Mouse (Mus musculus) MN1 (cell line): ENCODE measurements at regions not wholly inside any gene's neighbourhood (a gene's known extent, or its start where the extent isn't known, plus 50 kb on each side); places are given as distances from the start of the nearest gene placed in this dataset.

ENCODE experiments used
- DNase-seq: peaks from one replicate; pipeline ENCODE4 v3.0.0-alpha.2; 2016; ENCODE audit warnings: low spot score

GRCm38 (mm10) chr15:15329796-15330195 lies 1398.8 kb upstream of the Cdh9 start:
- DNase-seq = peak; percentile 11

DNA sequence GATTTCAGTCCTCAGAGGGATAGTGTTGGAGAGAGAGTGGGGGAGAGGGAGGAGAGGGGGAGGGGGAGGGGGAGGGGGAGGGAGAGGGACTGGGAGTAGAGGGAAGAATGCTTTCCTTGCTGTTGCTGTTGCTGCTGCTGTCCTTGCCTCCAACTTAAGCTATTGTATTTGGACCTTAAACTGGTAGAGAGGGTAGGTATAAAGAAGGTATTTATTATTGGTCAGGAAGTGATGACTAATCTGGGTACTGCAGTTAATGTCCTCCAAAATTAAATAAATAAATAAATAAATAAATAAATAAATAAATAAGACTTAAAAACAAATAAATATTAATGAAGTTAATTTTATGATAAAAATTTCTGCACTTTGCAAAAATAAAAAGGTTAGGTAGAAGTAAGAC lies 1396.6 kb upstream of the Cdh9 start:
- DNase-seq = no peak

- DNase-seq = no peak
These were observed 1366.7 kb upstream of the Cdh9 start for GRCm38 (mm10) chr15:15361841-15362240.

DNA sequence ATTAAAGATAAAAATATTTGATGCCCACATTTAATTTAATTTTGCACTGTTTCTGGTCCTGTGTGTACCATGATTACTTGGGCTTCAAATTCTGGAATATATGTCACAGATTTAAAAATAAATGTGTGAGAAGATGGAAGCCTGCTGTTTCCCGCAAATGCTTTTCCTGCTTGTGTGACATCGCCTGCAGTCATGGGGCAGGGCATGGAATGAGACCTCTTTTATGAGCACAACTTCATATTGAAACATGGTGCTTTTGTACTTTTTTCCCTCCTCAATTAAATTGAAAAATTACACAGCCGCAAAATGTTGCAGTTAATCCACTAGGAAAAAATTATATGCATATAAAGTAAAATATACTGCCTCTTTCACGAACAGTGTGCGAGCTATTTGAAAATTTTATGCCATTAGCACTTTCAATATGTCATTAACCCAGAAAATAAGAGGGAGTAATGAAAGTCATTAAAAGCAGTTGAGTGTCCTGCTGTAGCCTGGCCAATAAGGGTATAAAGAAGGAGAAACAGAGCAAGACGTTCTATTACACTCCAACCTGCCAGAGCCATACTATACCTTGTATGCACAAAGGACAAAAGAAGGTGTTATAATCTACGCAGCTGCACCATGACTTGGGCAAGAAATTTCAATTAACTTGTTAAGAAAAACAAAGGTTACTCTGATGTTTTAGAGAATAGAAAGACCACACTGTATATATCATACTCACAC lies 1336.1 kb upstream of the Cdh9 start:
- DNase-seq = no peak
